Mouse (Mus musculus) heart, adult 11 months (tissue): ENCODE measurements at regions not wholly inside any gene's neighbourhood (a gene's known extent, or its start where the extent isn't known, plus 50 kb on each side); places are given as distances from the start of the nearest gene placed in this dataset.

Source experiments
- DNase-seq: peaks from one replicate; pipeline ENCODE4 v3.0.0; 2022

DNA sequence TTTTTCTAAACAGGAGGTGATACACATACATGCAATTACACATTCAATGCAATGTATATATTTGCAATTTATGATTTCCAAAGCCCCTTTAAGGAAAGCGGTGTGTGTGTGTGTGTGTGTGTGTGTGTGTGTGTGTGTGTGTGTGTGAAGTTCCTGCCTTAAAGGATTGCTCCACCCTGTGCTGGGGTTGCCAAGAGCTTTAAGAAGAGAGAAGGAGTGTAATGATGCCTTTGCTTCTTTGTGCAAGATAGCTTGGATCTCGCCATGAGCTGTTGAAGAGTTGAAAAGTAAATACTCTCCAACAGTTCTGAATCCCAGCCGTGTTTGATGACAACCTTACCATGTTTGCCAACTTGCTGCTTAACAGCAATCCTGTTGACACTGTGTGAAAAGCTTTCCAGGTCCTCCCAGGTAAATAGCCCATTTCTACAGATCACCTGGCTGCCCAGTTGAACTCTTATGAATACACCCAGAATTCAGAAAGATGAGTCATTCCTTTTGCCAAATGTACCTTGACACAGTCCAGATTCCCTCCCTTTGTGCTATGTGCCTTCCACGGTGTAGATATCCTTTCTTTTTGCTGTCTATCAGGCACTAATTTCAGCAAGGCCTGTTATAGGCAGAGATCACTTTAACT is 216.3 kb downstream of the Ikzf2 start:
- no peak for DNase-seq

DNA sequence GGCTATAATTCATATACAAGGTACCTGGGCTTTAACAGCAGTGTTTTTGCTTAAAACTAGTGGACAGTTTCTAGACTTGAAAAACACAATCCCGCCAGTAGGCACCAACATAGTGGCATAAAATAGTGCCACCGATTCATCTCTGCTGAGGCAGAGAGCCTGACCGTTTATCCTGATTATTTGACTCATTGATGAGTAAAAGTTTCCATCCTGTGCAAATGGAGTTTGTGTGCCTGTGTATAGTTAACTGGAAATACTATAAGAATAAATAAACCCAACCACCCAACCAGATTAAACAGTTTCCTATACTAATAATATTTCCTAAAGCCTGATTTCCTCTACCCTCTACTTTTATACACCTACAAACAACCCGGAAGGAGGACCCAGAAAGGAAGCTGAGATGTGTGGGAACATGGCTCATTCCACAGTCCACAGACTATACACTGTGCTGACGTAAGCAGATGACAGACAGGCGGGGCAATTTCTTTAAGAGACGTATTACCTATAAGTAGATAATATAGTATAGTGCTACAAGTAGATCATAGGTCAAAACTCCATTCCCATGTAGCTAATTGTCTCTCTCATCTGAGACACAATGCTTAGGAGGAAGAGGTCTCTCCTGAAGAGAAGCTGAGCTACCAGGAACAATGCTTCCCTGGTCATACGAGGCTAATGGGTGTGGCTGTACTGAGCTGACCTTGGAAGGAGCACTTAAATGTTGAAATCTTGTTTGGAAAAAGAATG is 217.7 kb downstream of the Ikzf2 start:
- no peak for DNase-seq

DNA sequence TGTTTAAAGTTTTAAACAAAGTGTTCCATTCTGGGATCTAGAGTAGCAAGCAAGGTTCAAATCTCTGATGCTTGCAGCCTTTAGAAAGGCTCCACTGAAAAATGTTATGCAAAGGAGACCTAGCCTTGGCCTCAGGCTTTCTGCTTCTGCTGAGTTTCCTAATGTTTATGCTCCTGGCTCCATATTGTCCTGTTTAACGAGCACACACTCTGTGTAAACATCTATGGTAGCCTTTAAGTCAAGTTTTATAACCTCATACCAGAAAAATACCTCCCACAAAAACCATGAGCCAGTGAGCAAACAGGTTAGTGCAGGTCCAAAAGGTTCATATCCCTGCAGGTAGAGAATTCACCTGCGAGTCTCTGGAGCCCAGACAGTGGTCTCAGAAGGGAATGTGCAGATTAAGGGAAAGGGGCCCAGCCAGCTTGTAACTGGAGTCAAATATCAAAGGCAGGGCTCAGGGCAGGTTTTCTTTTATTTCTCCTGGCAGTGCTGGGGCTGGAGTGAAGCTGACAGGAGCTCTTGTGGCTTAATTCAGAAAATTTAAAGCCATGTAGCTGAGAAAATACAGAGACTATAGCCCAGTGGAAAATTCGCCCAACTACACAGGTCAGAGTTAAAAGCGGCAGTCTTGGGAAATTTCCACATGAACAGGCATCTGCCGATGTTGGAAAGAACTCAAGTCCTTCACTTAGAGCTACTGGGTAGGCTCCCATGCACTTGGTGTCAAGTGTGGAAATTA is 220.3 kb downstream of the Ikzf2 start:
- no peak for DNase-seq

DNA sequence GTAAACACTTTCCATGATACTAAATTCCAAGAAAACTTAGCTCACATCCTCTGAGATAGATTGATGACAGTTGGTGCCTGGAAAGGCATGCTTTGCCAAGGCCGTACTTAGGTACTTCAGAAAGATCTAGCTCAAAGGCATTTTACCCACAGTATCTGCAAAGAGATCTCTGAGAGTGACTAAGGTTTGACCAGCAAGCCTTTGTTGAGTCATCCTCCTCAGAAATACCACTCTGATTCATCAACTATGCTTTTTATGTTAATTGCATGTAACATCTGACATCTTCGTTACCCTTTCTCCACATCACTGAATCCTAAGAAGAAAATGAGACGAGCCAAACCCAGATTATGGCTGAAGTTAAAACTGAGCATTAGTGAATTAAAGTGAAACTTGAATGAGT is 225.9 kb downstream of the Ikzf2 start:
- no peak for DNase-seq

DNA sequence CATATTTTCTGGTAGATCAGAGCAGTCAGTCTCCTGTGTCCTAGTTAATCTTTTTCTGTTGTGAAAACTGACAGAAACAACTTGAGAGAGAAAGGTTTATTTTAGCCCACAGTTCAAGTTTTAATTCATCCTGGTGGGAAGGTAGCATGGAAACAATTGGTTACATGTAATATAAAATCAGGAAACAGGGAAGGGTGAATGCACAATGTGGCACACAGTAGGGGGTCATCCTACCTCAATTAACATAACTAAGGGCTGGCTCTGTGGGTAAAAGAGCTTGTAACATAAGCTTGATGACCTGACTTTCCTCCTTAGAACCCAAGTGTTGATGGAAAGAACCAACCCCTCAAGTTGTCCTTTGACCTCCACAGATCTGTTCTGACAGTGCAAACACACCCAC is 227.1 kb downstream of the Ikzf2 start:
- no peak for DNase-seq

DNA sequence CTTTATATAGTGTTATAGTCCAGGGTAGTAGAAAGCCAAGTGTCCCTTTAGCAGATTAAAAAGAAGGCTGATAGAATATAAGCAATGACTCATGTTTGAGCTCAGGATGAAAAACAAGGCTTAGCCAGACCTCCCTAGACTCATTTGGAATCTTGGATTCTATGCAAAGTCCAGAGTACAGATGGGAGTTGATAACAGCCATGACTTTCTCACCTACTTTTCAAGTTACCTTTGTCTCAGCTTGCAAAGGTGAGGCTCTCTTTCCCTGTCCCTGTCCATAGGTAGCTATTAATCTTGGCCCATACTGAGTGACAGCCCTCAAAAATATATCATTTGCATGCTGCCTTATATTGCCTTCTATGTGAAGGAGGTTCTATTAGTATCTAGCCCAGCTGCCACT is 229.6 kb downstream of the Ikzf2 start:
- DNase-seq = no peak

DNA sequence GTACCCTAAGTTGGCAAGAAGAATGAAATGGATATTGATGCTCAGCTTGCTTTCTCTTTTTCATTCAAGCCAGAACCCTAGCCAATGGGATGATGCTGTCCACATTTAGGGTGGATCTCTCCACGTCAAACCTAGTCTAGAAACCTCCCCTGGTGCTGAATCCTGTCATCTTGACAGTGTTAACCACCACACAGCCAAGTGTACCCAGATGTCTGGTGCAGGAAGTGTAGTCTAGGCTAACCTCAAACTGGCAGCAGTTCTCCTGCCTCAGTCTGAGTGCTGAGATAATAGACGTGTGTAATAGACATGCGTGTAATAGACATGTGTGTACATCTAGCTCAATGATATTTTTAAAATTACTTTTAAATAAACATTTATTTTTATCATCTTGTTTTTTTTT is 233.1 kb downstream of the Ikzf2 start:
- no peak for DNase-seq

DNA sequence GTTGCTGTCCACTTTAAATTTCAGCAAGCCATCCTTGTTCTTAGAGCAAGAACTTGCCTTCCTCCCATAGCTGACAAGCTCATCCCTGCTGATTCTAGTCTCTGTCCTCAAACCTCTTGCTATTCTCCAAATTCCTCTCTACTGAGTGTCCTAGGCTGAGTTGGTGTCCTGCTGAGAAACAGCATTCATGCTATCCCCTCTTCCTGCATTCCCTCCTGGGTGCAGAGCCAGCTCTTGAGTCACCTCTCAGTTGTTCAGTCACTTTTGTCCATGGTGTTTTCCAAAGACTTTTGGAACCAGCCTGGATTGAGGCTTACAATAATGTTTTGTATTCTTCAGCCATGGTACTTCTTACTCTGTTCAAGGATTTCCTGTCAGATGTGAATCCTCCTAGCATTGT is 234.1 kb downstream of the Ikzf2 start:
- no peak for DNase-seq

DNA sequence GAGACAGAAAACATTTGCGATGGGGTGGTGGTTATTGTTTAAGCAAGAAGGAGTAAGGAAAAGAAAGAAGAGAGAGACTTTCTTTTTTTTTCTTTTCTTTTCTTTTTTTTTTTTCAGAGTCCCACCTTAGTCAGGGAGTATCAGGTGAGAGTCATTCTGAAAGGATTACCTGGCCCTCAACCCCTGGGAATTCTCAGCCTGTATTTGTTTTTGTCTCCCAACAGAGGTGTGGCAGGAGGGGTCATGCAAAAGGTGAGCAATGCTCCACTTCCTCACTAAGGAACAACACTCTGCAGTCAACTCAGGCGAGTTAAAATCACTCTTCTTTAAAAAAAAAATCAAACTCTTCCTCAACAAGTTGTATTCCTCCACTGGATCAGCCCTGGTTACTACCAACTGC is 236.6 kb downstream of the Ikzf2 start:
- DNase-seq = no peak

DNA sequence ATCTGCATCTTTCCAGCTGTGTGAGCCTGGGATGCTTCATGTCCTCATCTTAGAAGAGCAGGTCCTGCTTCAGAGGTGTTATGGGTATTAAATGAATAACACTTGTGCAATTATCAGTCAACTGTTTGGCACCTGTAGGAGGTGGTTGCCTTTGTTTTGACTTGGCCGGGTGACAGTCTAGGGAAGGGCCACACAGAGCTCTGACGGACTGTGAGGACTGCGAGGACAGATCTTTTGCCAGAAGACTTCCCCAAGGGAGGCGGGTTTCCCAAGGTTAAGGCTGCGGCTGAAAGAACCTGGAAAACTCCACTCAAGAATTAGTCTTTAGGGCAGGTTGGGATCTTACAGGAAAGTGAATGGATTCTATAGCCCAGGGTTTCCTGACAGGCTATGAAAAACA is 239.8 kb downstream of the Ikzf2 start:
- DNase-seq = no peak

DNA sequence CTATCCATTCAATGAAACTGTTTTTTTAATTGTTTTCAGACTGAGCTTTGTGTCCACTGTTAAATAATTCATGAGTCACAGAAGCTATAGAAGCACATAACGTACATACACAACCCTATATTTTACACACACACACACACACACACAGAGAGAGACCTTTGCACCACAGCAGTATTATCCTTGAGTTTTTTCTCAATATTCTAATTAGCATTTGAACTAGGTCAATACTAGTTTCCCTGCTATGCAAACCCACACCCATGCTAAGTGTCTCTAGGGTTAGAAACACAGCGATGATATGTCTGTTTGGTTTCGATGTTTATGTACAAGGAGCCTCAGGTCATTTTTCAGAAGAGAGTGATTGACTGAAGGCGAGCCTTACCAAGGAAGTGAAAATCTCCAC is 242.3 kb downstream of the Ikzf2 start:
- no peak for DNase-seq

DNA sequence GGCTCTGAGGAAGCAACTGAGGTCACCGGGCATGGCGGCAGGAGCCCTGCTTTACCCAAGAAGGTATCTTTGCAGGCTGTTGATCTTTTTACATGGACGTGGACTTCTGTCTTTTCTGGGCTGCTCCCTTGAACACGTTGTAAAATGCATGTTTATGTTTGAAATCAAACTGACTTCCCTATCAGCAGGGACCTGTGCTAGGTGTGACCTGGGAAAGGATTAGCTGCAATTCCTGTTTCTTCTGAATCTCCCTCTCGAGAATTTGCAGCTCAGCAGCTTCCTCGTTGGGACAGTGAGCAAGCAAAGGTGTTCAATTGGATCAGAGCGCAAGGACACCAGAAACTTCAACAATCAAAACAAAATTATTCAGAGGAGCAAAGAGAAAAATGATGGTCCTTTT is 243.6 kb downstream of the Ikzf2 start:
- no peak for DNase-seq

DNA sequence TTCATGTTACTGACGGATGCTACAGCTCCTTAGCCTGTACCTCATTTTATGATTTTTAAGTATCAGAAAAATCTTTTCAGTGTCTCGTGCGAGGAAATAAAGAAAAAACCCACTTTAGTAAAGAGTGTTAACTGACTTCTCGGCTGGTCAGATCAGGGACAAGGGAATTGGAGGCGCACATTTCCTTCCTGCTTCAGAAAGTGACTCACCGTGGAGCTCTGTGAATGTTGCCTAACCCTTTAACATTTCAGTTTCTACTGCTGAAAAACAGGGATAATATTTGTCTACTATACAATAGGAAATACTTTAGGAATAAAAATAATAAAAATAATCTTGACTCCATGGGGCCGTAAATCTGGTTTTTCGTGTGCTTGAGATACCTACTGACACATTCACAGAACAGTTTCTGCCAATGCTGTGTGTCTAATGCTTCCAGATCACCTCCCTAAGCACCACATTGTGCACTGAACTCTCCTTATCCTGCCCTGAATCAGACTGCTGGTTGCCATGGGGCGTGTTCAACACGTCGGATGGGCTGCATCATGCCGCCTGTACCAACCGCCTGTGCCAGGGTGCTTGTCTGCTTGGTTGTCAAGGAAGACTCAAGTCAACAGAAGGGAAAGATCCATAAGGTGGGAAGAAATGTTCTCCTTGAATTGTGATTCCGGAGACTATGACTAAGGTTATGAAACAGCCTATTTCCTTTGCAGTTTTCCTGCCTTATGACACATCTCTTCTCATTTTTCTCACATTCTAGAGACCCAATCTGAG is 246.3 kb downstream of the Ikzf2 start:
- no peak for DNase-seq

DNA sequence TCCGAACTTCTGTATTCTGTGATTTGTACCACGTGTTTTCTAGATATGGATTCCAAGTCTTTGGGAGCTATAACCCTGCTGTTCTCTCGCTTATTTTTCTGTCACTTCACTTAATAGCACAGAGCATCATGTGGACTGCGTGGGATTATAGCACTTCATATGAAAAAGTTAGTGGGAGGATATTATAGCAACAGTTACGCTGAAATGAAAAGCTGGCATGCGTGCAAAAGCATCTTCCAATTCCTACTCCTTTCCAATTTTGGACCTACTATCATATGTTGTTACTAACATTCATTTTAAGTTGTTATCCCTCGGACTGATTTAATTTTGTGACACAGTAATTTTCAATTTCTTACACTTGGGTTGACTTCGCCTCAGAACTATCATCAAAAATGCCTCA is 250.0 kb downstream of the Ikzf2 start:
- DNase-seq = no peak

DNA sequence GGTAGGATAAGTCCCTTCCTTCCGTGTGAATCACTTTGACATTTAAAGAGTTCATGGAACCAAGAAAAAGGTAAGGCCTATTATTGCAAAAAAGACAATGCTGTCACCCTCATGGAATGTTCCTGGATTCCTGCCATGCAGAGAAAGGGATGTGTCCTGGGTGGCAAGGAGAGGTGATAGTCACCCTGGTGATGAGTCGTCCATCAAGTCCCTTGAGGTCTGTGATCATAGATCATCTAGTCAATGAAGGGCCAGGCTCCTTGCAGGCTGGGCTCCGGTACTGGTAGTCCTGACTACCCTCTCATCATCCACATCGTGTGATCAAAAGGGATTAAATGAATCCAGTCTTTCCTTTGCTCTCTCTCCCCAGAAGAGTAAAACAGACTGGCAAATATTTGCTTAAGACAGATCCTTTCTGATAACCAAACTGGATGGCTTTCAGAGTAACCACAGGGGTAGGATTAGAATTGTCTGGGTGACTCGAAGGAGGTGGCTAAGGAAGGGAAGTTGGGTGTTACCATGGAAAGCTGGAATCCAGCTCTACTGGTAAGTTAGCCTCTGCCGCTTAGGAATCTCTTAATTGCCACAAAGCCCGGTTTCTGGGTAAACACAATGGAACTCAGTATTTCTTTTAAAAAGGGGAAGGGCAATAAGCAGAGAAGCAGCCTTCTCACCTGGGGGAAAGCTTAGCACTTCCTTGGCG is 253.2 kb downstream of the Ikzf2 start:
- no peak for DNase-seq

DNA sequence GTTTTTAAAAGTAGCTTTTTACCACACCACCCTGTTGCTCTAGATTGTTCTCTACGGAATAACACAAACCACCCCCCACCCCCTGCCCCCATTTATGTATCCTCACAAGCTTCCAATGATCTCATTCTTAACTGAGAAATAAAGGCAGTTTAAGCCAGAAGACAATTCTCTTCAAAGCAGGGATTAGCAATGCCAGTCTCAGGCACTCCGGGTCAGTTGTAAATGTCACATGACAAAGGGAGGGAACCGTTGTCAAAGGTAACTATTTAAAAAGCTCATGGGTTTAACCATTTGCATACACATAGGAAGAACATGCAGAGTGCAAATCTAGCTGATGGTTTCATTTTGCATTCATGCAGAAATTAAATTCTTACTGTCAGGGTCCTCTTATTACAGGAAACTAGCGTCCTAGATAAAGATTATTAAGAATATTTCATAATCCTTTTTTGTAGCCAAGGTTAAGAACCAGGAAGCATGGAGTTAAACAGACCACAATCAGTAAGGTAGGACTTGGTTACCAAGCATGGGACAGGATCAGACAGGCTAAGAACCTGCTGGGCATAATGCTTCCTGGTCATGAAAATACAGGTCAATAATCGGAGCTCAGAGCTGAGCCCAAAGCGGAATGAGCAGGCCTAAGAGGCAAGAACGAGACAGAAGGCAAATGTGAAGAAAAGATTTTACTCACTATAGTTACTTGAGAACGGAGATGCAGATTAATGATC is 256.2 kb downstream of the Ikzf2 start:
- DNase-seq = no peak

DNA sequence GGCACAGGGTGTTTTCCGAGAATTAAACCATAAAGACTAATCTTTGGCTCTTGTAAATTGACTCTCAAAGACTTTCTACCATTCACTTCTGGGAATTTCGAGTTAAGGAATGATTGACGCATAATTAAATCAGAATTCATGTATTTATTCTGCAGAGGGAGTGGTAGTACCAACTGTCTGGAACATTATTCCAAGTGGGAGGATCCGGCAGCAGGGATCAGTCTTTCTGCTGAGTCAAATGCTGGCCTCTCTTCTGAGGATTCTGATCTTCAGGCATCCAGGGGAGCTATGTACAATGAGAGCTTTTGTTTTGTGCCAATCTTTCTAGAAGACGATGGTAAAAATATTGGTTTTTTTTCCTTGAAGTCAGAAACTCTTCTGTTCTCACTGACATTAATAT is 257.4 kb downstream of the Ikzf2 start:
- no peak for DNase-seq

DNA sequence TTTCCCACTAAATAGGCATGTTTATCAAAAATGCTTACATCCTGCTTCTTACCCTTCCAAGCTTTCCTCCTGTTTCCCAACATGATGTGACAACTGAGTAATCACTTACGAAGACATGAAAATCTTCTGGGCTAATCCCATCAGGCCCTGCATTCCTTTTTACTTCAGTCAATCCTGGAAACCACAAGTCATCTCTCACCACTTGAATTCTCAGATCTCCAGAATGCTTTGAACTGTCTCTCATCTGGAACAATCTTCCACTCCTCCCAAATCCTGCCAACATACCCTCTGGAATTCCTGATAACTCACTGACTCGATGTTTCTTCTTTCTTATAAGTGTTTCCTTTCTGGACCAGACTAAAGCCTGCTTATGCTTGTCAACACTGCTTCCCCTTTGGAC is 289.4 kb downstream of the Ikzf2 start:
- peak; percentile 30 for DNase-seq

DNA sequence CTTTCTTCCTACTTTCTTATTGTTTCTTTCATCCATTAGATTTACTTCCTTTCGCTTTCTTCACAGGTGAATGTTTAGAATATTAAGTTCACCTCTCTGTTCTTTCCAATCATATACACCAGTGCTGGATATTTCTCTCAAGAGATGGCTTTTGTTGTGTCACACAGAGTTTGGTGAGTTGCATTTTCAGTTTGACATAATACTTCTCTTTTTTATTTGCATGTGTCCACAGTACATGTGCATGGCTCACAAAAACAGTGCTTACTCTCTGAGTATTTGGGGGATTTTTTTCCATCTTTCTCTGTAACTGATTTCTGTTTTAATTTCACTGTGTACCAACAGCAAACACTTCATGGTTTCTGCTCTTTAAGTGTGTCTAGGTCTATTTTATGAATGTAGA is 274.5 kb upstream of the Erbb4 start:
- DNase-seq = no peak

DNA sequence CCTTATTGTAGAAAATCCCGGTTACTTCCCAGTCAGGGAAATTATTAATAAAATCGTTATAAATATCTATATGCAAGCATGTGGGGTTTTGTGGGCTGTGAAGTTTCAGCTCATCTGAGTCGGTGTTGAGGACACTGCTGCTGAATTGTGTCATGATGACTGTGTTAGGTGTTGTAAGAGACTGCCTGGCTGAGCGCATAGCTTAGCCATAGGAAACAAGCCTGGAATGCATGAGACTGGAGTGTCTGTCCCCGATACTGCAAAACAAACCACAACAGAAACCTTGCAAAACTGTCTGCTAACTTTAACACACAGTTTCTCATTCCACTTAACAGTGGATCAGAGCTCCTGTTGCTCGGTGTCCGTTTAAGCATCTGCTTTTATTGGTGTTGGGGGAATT is 271.9 kb upstream of the Erbb4 start:
- DNase-seq = no peak

DNA sequence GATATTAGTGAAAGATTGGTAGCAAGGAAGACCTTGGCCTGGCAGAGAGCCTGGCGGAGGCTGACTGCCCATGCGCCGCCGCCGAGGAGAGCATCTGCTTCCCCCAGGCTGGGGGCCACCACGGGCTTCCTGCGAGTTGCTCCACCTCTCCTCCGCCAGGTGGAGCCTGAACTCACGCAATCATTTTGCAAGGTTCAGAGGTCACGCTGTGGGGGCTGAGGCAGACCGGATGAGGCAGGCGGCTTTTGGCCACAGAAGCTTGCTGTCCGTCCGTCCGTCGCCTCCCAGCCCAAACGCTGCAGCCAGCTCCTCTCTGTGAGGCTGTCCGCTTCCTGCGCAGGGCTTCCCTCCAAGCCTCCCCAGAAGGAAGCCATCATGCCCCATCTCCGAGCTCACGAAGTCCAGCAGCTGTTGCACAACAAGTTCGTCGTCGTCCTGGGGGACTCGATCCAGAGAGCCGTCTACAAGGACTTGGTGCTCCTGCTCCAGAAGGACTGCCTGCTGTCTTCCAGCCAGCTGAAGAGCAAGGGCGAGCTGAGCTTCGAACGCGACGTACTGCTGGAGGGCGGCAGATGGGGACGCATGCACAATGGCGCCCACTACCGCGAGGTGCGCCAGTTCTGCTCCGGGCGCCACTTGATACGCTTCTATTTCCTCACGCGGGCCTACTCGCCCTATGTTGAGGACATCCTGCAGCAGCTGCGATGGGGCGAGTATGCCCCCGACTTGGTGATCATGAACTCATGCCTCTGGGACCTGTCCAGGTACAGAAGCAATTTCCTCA is 269.3 kb upstream of the Erbb4 start:
- DNase-seq = no peak
